Mouse (Mus musculus): ENCODE results near the gene Il23a.
"Not testable (repeated sequence)": the region's sequence is repeated elsewhere in the genome, so short reads cannot be mapped to it uniquely, and the experiment has no call there.

Il23a gene

GRCm38 (mm10) chr10:128303126-128304021 is 4.8 kb upstream of the Il23a start, which contains the start of gene Pan2:
Gene Pan2, plus strand, starts transcription at chr10:128303335.
- DNase-seq, result peak; percentile 100

DNA sequence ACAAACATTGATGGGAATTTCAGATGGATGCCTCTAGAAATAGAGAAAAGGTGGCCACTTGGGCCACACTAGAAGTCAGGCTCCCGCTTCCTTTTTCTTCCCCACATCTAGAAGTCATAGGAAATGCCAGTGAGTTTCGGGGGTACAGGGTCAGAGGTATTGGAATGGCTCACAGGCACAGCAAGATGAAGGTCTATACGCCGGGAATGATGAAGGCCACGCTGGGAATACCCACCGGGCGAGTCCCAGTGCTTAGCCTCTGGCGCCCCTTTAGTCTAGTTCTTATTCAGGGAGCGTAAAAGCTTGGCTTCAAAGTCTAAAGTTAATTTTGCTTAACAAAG is 4.2 kb upstream of the Il23a start:
- no peak for DNase-seq

GRCm38 (mm10) chr10:128302357-128302756 is 3.8 kb upstream of the Il23a start:
- DNase-seq, result peak in 1 of 2 experiments; percentile 20

GRCm38 (mm10) chr10:128298243-128298642 is 309 bp downstream of the Il23a start:
- DNase-seq, result no peak

- peak; percentile 67 to 69 for DNase-seq
Observed at GRCm38 (mm10) chr10:128297622-128298021, 930 bp downstream of the Il23a start.

DNA sequence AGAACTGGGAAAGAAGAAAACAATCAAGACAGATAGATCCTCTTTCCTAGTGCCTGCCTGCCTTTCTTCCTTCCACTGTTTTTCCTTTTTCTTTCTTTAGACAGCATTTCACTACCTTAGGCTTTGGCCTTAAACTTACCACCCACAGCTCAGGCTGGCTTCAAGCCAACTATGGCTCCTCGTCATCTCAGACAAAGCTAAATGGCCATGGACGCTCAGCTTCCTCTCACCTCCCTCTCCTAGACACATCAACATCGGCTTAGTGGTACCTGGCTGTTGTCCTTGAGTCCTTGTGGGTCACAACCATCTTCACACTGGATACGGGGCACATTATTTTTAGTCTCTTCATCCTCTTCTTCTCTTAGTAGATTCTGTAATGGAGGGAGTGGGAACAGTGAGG is 1.3 kb downstream of the Il23a start:
- peak; percentile 71 to 74 for DNase-seq

DNA sequence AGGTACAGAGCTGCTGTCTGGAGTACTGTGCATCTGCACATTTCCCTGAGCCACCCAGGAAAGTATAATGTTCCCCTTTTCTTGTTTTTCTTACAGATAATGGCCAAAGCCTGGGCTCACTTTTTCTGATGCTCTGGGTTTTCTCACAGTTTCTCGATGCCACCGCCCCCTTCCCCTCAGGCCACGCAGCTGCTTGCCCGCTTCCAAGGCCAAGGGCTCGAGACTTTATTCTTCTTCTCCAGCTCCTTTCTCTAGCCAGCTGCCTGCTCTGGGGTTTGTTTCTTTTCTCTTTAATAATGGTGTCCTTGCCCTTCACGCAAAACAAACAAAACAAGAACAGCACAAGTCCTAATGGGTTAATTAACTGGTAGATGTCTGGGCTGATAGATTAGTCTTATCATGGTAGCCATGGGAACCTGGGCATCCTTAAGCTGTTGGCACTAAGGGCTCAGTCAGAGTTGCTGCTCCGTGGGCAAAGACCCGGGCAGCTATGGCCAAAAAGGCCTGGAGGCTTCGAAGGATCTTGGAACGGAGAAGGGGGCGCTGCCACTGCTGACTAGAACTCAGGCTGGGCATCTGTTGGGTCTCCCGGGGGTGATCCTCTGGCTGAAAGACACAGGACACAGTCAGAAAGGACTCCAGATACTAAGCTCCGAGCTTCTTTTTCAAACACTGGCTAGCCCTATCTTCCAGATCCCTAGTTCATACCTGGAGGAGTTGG is 2.0 kb downstream of the Il23a start:
- DNase-seq, result no peak

DNA sequence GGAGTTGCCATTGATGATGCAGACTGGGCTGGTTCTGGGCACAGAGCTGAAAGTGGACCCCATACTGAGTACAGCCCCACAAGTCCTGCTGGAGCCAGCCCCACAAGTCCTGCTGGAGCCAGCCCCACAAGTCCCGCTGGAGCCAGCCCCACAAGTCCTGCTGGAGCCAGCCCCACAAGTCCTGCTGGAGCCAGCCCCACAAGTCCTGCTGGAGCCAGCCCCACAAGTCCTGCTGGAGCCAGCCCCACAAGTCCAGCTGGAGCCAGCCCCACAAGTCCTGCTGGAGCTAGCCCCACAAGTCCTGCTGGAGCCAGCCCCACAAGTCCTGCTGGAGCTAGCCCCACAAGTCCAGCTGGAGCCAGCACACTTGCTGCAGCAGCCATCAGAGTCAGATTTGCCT is 8.0 kb downstream of the Il23a start:
- not testable (repeated sequence) for DNase-seq

DNA sequence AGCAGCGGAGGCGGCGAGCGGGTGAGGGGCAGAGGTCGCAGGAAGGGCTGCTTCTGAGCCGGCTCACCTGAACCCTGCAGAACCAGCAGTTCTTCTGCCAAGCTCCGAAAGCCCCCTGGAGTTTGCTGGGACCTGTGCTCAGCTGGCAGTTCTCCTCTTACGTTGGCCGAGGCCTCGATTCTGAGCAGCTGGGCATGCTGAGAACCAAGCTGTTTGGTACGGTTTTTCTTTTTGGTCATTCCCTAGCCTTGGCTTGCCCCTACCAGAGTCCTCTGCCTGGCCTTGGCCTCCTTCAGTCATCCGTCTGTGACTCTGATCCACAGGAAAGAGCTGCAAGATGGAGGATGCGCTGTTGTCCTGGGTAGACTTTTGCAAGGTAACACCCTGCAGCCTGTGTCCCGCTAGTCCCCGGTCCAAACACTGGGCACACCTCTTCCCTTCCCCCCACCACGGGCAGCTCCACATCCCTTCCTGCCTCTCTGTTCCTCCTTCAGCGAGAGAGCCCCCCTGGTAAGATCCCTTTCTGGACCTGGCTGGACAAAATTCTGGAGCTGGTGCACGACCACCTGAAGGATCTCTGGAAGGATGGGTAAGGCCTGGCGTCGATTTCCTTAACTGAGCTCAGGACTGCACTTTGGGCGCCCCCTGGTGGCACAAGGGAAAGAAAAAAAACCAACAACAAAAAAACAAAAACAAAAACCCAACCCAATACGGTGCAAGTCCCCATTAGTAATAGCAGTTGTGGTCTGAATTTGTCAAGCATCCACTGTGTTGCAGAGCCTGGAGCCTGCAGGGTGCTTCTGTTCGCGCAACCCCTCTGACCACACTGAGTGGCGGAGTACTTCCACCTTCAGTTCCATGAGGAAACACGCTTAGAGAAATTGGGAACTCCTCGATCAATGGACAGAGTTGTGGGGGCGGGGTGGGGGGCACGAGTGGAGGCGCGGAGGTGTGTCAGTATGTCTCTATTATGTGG is 14.7 kb downstream of the Il23a start:
- peak; percentile 96 to 99 for DNase-seq

DNA sequence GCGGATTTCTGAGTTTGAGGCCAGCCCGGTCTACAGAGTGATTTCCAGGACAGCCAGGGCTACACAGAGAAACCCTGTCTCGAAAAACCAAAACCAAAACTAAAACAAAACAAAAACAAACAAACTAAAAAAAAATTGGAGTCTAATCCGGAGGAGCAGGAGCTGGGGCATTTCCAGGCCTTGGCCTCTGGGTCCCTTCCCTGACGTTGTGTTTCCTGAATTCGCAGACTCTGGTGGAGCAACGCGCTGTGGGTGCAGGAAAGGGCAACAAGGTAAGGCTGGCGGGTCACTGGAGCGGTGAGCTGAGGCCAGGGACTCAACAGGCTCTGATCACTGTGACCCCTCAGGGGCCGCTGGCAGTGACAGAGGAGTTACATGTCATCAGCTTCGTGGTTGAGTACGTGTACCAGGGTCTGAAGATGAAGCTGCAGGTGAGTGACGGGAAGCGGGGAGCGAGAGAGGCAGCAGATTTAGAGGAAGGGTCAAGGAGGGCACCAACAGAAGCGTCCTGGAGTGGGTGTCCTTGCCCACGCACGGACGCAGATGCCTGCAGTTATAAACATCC is 15.6 kb downstream of the Il23a start:
- peak in 1 of 2 experiments; percentile 36 for DNase-seq

DNA sequence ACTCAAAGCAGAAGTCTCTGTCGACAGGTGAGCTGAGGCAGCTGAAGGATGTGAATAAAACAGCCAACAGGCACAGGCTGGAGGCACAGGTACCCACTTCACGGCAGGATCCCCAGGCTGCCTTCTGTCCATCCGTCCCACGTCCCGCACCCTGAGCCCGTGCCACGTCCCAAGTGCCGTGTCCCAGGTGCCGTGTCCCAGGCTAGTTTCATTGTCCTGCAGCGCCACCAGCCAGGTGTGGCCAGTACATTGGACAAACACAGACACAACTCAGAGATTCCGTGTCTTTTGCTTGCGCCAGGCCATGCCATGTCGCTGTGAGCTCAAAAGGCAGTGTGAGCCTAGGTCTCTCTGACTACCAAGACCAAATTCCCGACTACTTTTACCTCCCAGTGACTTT is 16.9 kb downstream of the Il23a start:
- no peak for DNase-seq

- DNase-seq, result no peak
Observed at GRCm38 (mm10) chr10:128280943-128281342, 17.6 kb downstream of the Il23a start.

DNA sequence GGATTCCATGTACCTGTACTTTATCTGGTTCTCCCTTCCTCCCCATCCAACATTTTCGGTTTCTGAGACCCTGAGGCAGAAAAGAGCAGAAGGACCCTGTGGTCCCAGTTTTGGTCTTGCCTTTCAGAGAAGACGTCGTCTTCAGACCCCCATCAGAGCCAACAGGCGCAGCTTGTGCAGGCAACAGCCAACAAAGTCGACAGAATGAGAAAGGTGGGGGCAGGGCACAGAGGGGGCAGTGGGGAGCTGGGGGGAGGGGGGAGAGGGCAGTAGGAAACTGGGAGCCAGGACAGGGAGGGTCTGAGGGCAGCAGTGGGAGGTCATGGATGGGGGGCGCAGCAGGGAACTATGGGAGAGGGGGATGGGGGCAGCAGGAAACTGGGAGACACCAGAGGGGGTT is 20.4 kb downstream of the Il23a start:
- no peak for DNase-seq

DNA sequence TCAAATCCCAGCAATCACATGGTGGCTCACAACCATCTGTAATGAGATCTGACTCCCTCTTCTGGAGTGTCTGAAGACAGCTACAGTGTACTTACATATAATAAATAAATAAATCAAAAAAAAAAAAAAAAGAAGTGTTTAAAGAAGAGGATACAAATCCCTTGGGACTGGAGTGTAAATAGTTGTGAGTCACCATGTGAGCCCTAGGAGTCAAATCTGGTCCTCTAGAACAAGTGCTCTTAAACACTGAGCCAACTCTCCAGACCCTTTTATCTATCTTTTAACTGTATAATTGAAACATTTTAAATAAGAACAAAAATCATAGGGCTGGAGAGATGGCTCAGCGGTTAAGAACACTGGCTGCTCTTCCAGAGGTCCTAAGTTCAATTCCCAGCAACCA is 23.2 kb downstream of the Il23a start:
- DNase-seq, result not testable (repeated sequence)

DNA sequence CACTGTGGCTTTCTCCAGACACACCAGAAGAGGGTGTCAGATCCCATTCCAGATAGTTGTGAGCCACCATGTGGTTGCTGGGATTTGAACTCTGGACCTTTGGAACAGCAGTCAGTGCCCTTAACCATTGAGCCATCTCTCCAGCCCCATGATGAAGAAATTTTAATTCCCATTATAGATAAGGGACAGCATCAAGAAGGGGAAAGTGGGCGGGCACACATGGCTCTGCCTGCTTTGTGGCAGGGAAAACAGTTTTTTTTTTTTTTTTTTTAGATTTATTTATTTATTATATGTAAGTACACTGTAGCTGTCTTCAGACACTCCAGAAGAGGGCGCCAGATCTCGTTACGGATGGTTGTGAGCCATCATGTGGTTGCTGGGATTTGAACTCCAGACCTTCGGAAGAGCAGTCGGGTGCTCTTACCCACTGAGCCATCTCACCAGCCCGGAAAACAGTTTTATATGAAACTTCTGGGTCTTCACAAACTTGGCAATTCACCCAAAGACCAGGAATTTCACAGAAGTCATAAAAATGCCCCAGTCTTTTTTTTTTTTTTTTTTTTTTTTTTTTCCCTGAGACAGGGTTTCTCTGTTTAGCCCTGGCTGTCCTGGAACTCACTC is 25.6 kb downstream of the Il23a start:
- not testable (repeated sequence) for DNase-seq

DNA sequence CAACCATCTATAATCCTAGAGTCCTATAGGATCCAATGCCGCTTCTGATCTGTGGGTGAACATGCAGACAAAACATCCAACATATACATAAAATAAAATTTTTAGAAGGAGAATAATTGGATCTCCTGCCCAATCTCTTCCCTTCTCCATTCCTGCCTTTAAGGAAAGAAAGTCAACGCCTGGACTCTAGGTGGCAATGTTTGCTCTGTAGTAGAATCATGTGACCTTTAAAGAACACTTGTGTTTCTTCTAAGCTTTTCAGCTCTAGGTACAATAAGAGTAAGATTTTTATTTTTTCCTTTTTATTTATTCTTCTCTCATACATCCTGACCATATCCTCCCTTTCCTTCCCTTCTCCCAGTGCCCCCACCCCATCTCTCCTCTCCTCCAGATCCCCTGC is 26.7 kb downstream of the Il23a start:
- DNase-seq, result peak in 1 of 2 experiments; percentile 35

DNA sequence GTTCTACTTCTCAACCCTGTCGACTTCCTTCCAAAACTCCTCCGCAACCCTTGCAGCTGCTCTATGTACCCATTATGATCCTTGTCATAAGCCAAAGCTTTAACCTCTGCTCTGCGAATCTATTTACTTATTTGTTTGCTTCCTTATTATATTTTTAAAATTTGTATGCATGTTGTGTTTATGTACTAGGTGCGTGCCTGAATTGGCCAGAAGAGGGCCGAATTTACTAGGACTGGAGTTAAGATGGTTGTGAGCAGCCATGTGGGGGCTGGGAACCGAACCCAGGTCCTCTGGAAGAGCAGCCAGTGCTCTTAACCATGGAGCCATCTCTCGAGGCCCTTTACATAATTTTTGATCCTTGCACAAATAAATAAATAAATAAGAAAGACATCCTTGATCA is 27.7 kb downstream of the Il23a start:
- DNase-seq, result no peak

DNA sequence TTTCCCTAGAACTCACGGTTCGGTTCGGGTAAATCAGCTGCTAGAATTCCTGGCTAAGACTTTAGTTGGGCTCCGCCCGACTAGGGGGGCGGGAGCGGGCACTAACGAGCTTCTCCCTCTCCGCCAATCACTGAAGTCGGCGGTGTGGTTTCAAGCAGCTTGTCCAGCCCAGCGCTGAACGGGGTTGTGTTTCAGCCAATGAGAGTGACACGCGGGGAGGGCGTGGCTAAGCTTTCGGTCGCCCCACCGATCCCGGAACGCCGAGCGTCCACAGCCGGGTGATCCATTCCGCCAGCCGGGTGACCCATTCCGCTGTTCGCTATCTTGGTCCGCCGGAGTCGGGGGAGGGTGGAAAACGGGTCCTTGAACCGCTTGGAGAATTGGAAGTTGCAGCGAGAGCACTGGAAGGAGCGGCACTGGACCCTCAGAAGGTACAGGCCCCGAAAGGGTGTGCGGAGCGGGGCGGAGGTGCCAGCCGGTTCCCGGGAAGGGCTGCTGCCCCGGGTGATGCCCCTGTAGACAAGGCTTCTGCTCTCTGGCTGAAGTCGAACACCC is 28.2 kb downstream of the Il23a start, which contains the start of gene Stat2:
Gene Stat2, plus strand, starts transcription at position 273 of the 555 bp plus-strand sequence.
- DNase-seq, result peak; percentile 97

- DNase-seq, result no peak
Observed at GRCm38 (mm10) chr10:128269206-128269910, 29.2 kb downstream of the Il23a start.

- no peak for DNase-seq
Observed at GRCm38 (mm10) chr10:128268371-128268770, 30.2 kb downstream of the Il23a start, which contains the start of gene Apof. Gene Apof, plus strand, starts transcription at chr10:128268671.
